Mouse (Mus musculus): Measurements from ENCODE around the gene Fuk. TPM values are rescaled to one million over a fixed set of nuclear protein-coding genes. Genes with fewer than 3 reads are reported as not detected.
A peak's percentile ranks its signal among the peaks of the same experiment; 100 is the strongest.

Fuk gene
- polyA plus RNA-seq, 1 experiment from 2014 or later: 6.4 TPM

- 100% methylated on average over 1 of the region's 1 CpGs for WGBS
These were observed 4.4 kb upstream of the Fuk start for GRCm38 (mm10) chr8:110906682-110907081.

GRCm38 (mm10) chr8:110905404-110905803, 3.1 kb upstream of the Fuk start:
- Histone ChIP-seq H3K4me1 (ENCODE audit: control insufficient read depth, insufficient read depth, low read length) (0 out of 2 replicates have a peak, but pooled peaks cover 3% of the 10 kb centered on the region), H3K27me3 (ENCODE audit: control insufficient read depth, insufficient read depth, low read length) (no peaks in the 10 kb centered on the region), H3K4me2 (ENCODE audit: low read length) (no peak overlapping the region), H3K4me3 (replicated peaks; ENCODE audit: low read depth, low read length) (no peak overlapping the region), H3K36me3 (ENCODE audit: control insufficient read depth, insufficient read depth, low read length) (no peaks in the 10 kb centered on the region), H3K27ac (replicated peaks; ENCODE audit: low read depth, low read length) (no peak overlapping the region), H3K9ac (replicated peaks; ENCODE audit: low read length) (no peak overlapping the region), H3K9me3 (ENCODE audit: control insufficient read depth, low read length) (no peaks in the 10 kb centered on the region)
- ATAC-seq (ENCODE audit: low FRiP score, low TSS enrichment): no peak
- DNase-seq: no peak
- WGBS: 90% methylated on average over 6 of the region's 6 CpGs

More at GRCm38 (mm10) chr8:110906682-110907081, 4.4 kb upstream of the Fuk start:
- Histone ChIP-seq H3K36me3 (ENCODE audit: control insufficient read depth, insufficient read depth, low read length) (no peaks in the 10 kb centered on the region), H3K9ac (replicated peaks; ENCODE audit: low read length) (no peak overlapping the region), H3K27me3 (ENCODE audit: control insufficient read depth, insufficient read depth, low read length) (no peaks in the 10 kb centered on the region), H3K4me1 (ENCODE audit: control insufficient read depth, insufficient read depth, low read length) (0 out of 2 replicates have a peak, but pooled peaks cover 2% of the 10 kb centered on the region), H3K4me2 (ENCODE audit: low read length) (no peak overlapping the region), H3K27ac (replicated peaks; ENCODE audit: low read depth, low read length) (no peak overlapping the region), H3K9me3 (ENCODE audit: control insufficient read depth, low read length) (no peaks in the 10 kb centered on the region), H3K4me3 (replicated peaks; ENCODE audit: low read depth, low read length) (no peak overlapping the region)
- DNase-seq (no peak), ATAC-seq (ENCODE audit: low FRiP score, low TSS enrichment) (no peak)

- Histone ChIP-seq H3K27me3 (ENCODE audit: control insufficient read depth, insufficient read depth, low read length) (no peaks in the 10 kb centered on the region), H3K27ac (replicated peaks; ENCODE audit: low read depth, low read length) (no peak overlapping the region), H3K4me2 (ENCODE audit: low read length) (peak overlapping the region; percentile 67), H3K4me1 (ENCODE audit: control insufficient read depth, insufficient read depth, low read length) (0 out of 2 replicates have a peak, but pooled peaks cover 3% of the 10 kb centered on the region), H3K9me3 (ENCODE audit: control insufficient read depth, low read length) (no peaks in the 10 kb centered on the region), H3K9ac (replicated peaks; ENCODE audit: low read length) (no peak overlapping the region), H3K4me3 (replicated peaks; ENCODE audit: low read depth, low read length) (no peak overlapping the region; the same call in 1 of the 2 replicates), H3K36me3 (ENCODE audit: control insufficient read depth, insufficient read depth, low read length) (peaks cover 7% of the 10 kb centered on the region; the same call in 1 of the 2 replicates)
- DNase-seq (no peak), ATAC-seq (ENCODE audit: low FRiP score, low TSS enrichment) (no peak)
- 67% methylated on average over 2 of the region's 2 CpGs for WGBS
These were observed 284 bp upstream of the Fuk start for GRCm38 (mm10) chr8:110902579-110902965.

- peaks cover 7% of the 10 kb centered on the region; the same call in 1 of the 2 replicates for H3K36me3 ChIP-seq (ENCODE audit: control insufficient read depth, insufficient read depth, low read length)
- DNase-seq (no peak), ATAC-seq (ENCODE audit: low FRiP score, low TSS enrichment) (no peak)
- 86% methylated on average over 3 of the region's 3 CpGs for WGBS
- H3K27ac ChIP-seq (replicated peaks; ENCODE audit: low read depth, low read length): no peak overlapping the region
- H3K27me3 ChIP-seq (ENCODE audit: control insufficient read depth, insufficient read depth, low read length): no peaks in the 10 kb centered on the region
- no peak overlapping the region for H3K9ac ChIP-seq (replicated peaks; ENCODE audit: low read length)
- H3K4me3 ChIP-seq (replicated peaks; ENCODE audit: low read depth, low read length): no peak overlapping the region
- 0 out of 2 replicates have a peak, but pooled peaks cover 3% of the 10 kb centered on the region for H3K4me1 ChIP-seq (ENCODE audit: control insufficient read depth, insufficient read depth, low read length)
- H3K9me3 ChIP-seq (ENCODE audit: control insufficient read depth, low read length): no peaks in the 10 kb centered on the region
- no peak overlapping the region for H3K4me2 ChIP-seq (ENCODE audit: low read length)
These were observed 1.2 kb downstream of the Fuk start for GRCm38 (mm10) chr8:110901056-110901455.

GRCm38 (mm10) chr8:110897495-110897894, 4.8 kb downstream of the Fuk start:
- DNase-seq: no peak
- H3K9ac ChIP-seq (replicated peaks; ENCODE audit: low read length): no peak overlapping the region
- no peaks in the 10 kb centered on the region for H3K9me3 ChIP-seq (ENCODE audit: control insufficient read depth, low read length)
- 0 out of 2 replicates have a peak, but pooled peaks cover 3% of the 10 kb centered on the region for H3K4me1 ChIP-seq (ENCODE audit: control insufficient read depth, insufficient read depth, low read length)
- peaks cover 7% of the 10 kb centered on the region; the same call in 1 of the 2 replicates for H3K36me3 ChIP-seq (ENCODE audit: control insufficient read depth, insufficient read depth, low read length)
- no peaks in the 10 kb centered on the region for H3K27me3 ChIP-seq (ENCODE audit: control insufficient read depth, insufficient read depth, low read length)
- H3K4me2 ChIP-seq (ENCODE audit: low read length): no peak overlapping the region
- 94% methylated on average over 6 of the region's 6 CpGs for WGBS
- no peak overlapping the region for H3K4me3 ChIP-seq (replicated peaks; ENCODE audit: low read depth, low read length)
- no peak for ATAC-seq (ENCODE audit: low FRiP score, low TSS enrichment)
- H3K27ac ChIP-seq (replicated peaks; ENCODE audit: low read depth, low read length): no peak overlapping the region

- no peak for DNase-seq
- no peaks in the 10 kb centered on the region for H3K27me3 ChIP-seq (ENCODE audit: control insufficient read depth, insufficient read depth, low read length)
- H3K4me3 ChIP-seq (replicated peaks; ENCODE audit: low read depth, low read length): no peak overlapping the region
- H3K9me3 ChIP-seq (ENCODE audit: control insufficient read depth, low read length): no peaks in the 10 kb centered on the region
- no peak for ATAC-seq (ENCODE audit: low FRiP score, low TSS enrichment)
- H3K36me3 ChIP-seq (ENCODE audit: control insufficient read depth, insufficient read depth, low read length): peaks cover 9% of the 10 kb centered on the region; the same call in 1 of the 2 replicates
- no peak overlapping the region for H3K27ac ChIP-seq (replicated peaks; ENCODE audit: low read depth, low read length)
- WGBS: 93% methylated on average over 13 of the region's 13 CpGs
- no peak overlapping the region for H3K4me2 ChIP-seq (ENCODE audit: low read length)
- H3K9ac ChIP-seq (replicated peaks; ENCODE audit: low read length): no peak overlapping the region
- no peaks in the 10 kb centered on the region for H3K4me1 ChIP-seq (ENCODE audit: control insufficient read depth, insufficient read depth, low read length)
These were observed 6.5 kb downstream of the Fuk start for GRCm38 (mm10) chr8:110895812-110896211.

- H3K27ac ChIP-seq (replicated peaks; ENCODE audit: low read depth, low read length): no peak overlapping the region
- peaks cover 9% of the 10 kb centered on the region; the same call in 1 of the 2 replicates for H3K36me3 ChIP-seq (ENCODE audit: control insufficient read depth, insufficient read depth, low read length)
- H3K4me3 ChIP-seq (replicated peaks; ENCODE audit: low read depth, low read length): no peak overlapping the region
- no peak for ATAC-seq (ENCODE audit: low FRiP score, low TSS enrichment)
- no peak overlapping the region for H3K4me2 ChIP-seq (ENCODE audit: low read length)
- H3K9ac ChIP-seq (replicated peaks; ENCODE audit: low read length): no peak overlapping the region
- no peaks in the 10 kb centered on the region for H3K4me1 ChIP-seq (ENCODE audit: control insufficient read depth, insufficient read depth, low read length)
- no peaks in the 10 kb centered on the region for H3K9me3 ChIP-seq (ENCODE audit: control insufficient read depth, low read length)
- no peaks in the 10 kb centered on the region for H3K27me3 ChIP-seq (ENCODE audit: control insufficient read depth, insufficient read depth, low read length)
- 89% methylated on average over 8 of the region's 9 CpGs for WGBS
- DNase-seq: no peak
These were observed 7.0 kb downstream of the Fuk start for GRCm38 (mm10) chr8:110895254-110895653.

GRCm38 (mm10) chr8:110894851-110895250, 7.4 kb downstream of the Fuk start:
- H3K9me3 ChIP-seq (ENCODE audit: control insufficient read depth, low read length): no peaks in the 10 kb centered on the region
- H3K4me3 ChIP-seq (replicated peaks; ENCODE audit: low read depth, low read length): no peak overlapping the region
- H3K9ac ChIP-seq (replicated peaks; ENCODE audit: low read length): no peak overlapping the region
- H3K4me2 ChIP-seq (ENCODE audit: low read length): no peak overlapping the region
- peaks cover 10% of the 10 kb centered on the region; the same call in 1 of the 2 replicates for H3K36me3 ChIP-seq (ENCODE audit: control insufficient read depth, insufficient read depth, low read length)
- no peaks in the 10 kb centered on the region for H3K27me3 ChIP-seq (ENCODE audit: control insufficient read depth, insufficient read depth, low read length)
- WGBS: 87% methylated on average over 10 of the region's 10 CpGs
- ATAC-seq (ENCODE audit: low FRiP score, low TSS enrichment): no peak
- H3K27ac ChIP-seq (replicated peaks; ENCODE audit: low read depth, low read length): no peak overlapping the region
- no peaks in the 10 kb centered on the region for H3K4me1 ChIP-seq (ENCODE audit: control insufficient read depth, insufficient read depth, low read length)
- DNase-seq: no peak

GRCm38 (mm10) chr8:110892913-110893312, 9.4 kb downstream of the Fuk start:
- H3K27me3 ChIP-seq (ENCODE audit: control insufficient read depth, insufficient read depth, low read length): no peaks in the 10 kb centered on the region
- no peak overlapping the region for H3K4me2 ChIP-seq (ENCODE audit: low read length)
- no peak overlapping the region for H3K27ac ChIP-seq (replicated peaks; ENCODE audit: low read depth, low read length)
- no peaks in the 10 kb centered on the region for H3K9me3 ChIP-seq (ENCODE audit: control insufficient read depth, low read length)
- ATAC-seq (ENCODE audit: low FRiP score, low TSS enrichment): no peak
- no peaks in the 10 kb centered on the region for H3K4me1 ChIP-seq (ENCODE audit: control insufficient read depth, insufficient read depth, low read length)
- DNase-seq: no peak
- H3K9ac ChIP-seq (replicated peaks; ENCODE audit: low read length): no peak overlapping the region
- H3K4me3 ChIP-seq (replicated peaks; ENCODE audit: low read depth, low read length): no peak overlapping the region
- peaks cover 17% of the 10 kb centered on the region for H3K36me3 ChIP-seq (ENCODE audit: control insufficient read depth, insufficient read depth, low read length)
- 97% methylated on average over 2 of the region's 2 CpGs for WGBS
